Mouse (Mus musculus) v-Abl transformed pro-B cells (cell line): ENCODE data around the gene Zmat5.
"Not testable (repeated sequence)": the region's sequence is repeated elsewhere in the genome, so short reads cannot be mapped to it uniquely, and the experiment has no call there.

Experiments
- in situ Hi-C, 2 experiments: fragments of 400-800 bp; cut with MboI; formaldehyde crosslinking; loops; one replicate each; pipeline ENCODE4 v1.15.1; 2025; ENCODE audit not compliant: unreplicated experiment in 2 of 2

Zmat5 gene

DNA sequence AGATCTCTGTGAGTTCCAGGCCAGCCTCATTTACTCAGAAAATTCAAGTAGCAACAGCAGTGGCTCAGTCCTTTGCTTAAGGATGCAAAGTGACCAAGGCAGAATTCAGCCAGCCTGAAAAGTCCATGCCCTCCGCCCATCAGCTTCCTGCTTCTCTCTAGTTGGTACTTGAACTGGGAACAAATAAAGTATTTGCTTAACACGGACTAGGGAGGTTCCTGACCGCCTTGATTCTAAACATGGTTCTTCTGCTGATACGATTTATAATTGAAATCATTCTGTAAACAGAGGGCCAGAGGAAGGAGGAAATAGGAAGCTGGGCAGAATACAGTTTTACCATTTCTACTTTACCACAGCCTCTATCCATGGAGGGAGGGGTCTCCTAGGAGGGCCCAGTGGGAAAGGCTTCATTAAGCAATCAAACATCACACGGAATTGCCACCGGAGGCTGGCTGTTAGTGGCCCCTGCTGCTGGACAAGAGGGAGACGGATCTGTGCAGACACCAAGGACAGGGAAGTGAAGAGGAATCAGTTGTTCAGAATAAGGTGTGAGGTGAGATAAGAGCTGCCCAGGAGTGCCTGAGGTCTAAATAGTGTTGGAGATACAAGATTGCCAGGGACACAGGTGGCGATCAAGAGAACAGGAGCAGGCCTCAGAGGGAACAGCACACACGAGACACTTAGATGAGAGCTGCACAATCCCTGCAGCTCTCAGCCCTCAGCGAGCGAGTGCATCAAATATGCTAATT is 15.7 kb upstream of the Zmat5 start:
- in situ Hi-C loops, result no loop called here

DNA sequence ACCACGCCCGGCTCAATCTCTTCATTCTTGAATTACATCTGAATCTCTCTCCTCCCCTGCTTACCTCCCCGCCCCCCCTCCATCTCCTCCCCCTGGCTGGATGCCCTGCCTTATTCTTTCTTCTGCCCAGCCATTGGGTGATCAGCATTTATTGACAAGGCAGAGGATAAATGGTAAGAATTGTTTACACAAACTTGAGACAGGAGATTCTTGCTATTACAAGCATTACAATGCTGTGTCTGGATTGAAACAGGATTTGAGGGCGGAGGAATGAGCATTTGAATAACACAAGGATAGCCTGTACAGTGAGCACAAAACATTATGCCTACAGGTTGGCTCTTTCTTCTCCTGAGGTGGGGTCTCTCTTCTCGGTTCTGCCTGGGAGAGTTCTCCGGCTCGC is 14.1 kb upstream of the Zmat5 start:
- in situ Hi-C loops, result no loop called here

DNA sequence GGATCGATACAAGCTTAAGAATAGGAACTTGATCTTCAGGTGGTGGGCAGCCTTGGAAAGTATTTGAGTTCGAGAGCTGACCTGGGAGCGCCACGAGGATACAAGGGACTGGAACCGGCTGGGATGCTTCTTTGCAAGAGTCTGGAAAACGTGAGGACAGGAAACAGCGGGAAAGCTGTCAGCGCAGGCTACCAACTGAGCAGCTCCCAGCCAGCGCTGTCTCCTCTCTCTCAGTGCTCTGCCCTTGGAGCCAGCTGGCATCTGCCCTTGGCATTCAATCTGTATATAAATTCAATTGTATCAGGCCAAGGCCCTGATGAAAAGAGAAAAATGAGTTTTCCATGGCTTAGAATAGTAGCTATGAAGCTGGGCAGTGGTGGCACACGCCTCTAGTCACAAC is 13.3 kb upstream of the Zmat5 start:
- in situ Hi-C loops, result no loop called here

DNA sequence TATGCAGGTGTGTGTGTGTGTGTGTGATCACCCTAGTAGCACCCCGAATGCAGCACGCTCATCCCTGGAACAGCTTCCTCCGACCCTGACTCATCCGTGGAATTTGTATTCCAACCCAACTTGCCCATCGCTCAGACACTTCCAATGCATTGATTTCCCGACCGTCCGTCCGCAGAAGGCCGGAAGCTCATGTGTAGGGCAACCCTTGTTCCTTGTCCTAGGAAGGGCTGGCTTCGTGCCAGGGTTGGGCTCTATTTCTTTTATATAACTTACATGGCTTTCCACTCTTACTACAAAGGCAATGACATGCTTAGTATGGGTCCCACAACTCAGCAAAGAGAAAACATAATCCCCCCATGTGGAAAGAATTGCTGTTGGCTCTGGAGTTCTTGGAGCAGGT is 12.3 kb upstream of the Zmat5 start:
- in situ Hi-C loops, result no loop called here

DNA sequence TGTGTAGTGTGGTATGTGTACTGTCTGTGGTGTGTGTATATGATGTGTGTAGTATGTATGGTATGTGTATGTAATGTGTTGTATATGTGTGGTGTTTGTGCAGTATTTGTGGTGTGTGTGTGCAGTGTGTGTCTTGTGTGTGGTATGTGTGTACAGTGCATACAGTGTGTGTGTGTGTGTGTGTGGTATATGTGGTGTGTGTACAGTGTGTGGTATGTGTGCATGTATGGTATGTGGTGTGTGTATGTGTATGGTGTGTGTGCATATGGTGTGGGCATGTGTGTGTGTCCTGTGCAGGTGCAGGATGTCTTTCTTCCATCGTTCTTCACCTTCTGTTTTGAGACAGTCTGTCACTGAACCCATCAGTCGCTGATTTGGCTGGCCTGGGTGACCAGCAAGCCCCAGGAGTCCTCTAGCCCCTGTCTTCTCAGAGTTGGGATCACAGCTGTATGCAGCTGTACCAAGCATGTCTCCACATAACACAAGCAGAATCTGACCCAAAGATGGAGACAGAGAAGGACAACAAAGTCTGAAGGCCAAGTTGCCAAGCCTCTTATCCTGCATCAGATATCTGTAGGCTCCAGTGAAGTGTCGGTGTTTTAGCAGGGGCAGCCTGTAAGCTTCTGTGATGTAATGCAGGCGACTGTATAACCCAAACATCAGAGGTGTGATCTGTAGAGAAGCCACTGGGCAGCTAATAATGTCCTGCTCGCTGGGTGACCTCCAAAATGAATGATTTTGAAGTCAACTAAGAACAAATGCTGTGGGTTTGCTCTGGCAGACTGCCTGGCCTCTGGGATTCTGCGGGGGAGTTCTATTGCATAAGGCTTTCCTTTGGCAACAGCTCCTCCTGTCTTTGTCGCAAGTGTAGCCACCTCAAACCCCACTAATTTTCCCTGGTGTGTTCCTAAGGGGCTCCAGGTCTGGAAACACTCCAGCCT is 7.2 kb upstream of the Zmat5 start:
- in situ Hi-C loops, result no loop called here

DNA sequence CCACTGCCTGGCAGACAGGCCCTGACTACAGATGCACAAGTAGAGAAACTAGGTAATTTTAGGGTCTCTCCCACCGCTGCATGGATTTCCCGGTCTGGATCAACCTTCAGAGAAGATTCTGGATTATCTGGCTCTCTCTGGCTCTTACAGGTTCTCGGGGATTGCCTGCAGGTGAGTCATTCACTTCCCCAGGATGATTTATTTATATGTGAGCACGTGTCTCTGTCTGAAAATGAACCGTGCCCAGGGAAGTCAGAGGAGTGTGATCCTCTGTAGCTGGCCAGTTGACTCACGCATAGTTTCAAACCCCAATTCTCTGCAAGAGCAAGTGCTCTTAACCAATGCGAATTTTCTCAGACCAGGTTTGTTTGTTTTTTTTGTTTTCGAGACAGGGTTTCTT is 3.8 kb upstream of the Zmat5 start:
- in situ Hi-C loops, result no loop called here

DNA sequence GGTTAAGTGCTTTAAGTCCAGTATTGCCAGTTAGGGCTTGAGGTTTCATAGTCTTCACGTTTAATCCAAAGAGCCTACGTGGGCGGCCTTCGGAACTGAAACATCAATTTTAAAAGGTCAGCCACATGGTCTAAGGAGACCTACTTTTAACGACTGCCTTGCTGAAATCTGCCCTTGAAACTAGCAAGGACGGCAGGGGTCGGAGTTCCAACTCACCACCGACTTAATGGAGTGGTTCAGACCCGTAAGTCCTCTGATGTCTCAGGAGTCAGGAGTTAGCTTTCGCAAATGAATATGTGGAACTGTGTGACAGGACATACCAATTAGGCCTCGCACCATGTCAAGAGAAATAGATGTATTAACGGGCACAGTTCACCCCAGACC is 798 bp upstream of the Zmat5 start:
- in situ Hi-C loops, result no loop called here

DNA sequence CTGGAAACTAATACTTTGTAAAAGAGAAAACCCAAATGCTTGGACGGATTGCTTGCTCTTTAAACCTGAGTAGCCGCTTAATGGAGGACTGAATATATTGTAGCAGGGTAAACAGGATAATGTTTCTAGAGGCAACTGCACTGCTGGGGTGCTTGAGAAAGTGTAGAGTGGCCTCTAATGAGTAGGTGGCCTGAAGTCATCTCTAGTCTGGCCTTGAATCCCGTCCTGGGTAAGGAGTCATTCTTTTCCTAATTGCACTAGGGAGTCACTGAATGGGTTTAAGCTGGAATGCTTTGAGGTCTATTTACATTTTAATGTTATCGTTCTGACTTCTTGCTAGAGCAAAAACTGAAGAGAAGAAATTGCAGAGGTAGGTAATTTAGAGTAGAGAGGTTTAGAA is 700 bp downstream of the Zmat5 start:
- in situ Hi-C loops, result no loop called here

DNA sequence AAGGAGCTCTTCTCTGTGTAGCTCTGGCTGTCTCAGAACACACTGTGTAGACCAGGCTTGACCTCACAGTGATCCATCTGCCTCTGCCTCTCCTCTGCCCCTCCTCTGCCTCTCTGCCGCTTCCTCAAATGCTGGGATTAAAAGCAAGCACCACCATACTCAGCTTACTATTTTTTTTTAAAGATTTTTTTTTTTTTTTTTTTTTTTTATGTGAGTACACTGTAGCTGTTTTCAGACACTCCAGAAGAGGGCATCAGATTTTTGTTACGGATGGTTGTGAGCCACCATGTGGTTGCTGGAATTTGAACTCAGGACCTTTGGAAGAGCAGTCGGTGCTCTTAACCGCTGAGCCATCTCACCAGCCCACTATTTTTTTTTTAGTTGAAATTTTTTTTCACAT is 5.7 kb downstream of the Zmat5 start:
- in situ Hi-C loops, result not testable (repeated sequence)

DNA sequence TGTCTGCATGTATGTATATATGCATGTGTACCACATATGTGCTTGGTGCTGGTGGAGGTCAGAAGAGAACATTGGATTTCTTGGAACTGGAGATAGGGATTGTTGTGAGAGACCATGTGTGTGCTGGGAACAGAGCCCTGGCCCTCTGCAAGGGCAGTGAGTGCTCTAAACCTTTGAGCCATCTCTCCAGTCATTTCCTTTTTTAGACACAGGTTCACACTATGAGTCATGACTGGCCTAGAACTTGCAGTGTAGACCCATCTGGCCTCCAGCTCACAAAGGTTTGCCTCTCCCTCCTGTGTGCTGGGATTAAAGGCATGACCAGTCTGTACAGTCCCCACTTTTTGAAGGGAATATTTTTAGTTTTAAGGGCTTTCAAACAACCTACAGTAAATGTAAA is 8.3 kb downstream of the Zmat5 start:
- in situ Hi-C loops, result no loop called here

DNA sequence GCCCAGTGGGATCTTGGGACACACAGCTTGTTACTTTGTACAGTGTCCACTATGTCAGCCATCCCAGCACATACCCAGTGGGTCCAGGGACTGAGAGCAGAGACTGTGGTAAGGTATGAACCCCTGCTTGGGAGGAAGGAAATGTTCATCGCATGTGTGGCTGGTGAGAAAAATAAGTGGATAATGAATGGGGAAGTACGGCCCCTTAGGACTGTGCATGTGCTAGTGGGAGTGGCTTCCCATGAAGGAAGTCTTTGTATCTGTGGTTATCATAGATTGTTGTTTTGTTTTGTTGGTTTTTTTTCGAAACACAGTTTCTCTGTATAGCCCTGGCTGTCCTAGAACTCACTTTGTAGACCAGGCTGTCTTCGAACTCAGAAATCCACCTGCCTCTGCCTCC is 10.2 kb downstream of the Zmat5 start:
- in situ Hi-C loops, result no loop called here

DNA sequence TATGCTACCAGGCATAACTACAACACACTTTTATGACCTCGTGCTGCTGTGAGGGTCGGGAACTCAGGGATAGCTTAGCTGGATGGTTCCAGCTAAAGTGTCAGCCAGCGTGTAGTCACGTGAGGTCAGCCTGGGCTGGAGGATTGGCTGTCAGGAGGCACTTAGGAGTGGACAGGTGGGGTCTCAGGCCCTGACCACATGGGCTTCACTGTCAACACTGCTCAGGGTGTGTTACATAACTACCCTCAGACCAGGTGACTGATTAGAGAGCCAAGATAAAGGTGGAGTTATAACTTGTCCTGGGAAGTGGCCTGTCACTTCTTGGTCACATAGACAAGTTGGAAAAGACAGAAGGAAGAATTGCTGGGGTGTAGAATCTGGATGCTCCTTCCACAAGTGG is 11.1 kb downstream of the Zmat5 start:
- in situ Hi-C loops, result no loop called here

DNA sequence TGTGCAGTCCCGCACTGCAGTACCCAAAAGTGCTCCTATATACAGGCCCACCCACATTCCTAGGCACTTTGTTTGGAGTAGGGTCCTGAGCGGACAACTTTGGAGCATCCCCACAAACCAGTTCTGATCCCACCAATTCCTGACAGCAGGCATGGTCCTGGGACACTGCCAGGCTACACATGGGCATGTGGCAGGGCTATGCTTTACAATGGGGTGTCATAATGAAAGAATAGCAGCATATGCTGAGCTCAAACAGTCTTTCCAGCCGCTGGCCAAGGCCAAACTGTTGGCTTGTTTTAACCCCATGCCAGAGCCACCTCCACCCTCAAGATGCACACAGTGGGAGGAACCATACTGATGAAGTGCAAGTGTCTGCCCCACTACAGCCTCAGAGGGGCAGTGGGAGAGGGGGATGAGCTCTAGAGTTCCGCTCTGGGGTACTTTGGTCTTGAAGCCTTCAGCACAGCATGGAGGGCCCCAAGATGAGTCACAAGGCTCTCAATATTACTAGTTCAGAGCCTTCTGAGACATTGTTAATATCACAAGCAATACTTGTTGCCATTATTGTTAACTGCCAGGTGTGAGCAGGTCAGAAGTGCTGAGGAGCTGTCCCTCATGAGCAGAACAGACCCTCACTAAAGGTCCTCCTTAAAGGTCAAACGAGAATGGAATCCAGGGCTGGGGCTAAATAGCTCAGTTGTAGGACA is 12.2 kb downstream of the Zmat5 start:
- in situ Hi-C loops, result no loop called here

DNA sequence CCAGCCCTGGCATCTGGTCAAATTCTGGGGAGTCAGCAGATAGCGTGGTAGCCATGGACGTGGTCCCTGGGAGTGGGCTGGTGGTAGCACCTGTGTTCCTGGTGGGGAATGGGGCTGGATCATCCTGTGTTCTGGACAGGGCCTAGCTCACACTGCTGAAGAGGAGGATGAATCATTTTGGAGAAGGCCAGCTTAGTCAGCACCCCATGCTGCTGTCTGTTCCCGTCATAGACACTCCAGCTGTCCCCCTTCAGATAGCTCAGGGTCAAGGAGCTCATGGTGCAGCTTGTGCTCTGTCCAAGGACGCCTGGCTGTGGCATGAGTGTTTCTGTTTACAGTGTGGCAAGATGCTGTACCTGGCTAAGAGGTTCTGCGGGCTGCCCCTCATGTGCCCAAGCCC is 14.1 kb downstream of the Zmat5 start:
- in situ Hi-C loops, result no loop called here

DNA sequence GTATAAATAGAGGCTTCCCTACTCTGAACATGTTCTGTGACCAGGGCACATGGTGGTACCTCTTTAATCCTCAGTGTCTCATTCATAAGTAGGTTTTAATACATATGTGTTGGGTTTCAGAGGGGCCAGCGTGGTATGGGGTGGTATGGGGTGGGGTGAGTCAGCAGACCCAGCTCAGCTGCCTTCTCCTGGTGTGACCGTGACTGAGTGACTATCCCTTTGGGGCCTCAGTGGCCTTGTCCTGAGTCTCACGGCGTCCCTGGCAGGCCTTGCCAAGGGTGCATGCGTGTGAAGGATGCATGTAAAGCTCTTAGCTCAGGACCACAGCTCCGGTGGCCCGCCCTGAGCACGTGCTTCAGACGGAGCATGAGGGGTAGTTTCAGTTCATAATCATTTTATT is 15.5 kb downstream of the Zmat5 start:
- in situ Hi-C loops, result no loop called here

DNA sequence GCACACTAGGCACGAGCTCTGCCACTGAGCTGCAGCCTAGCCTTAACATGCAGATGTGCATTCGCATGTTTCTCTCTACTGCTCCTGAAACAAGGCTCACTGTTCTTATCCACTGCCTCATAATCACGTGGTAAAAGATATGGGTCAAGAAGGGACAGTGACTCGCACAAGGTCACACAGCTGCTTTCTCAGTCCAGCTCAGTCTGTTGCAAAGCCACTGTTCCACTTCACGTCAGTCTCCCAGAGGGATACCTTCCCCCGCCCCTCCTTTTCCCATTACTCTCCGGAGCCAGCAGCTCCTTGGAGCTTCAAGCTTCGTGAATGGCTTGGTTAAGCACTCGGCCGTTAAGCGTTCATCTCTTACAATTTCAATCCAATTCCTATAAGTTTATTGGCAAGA is 15.9 kb downstream of the Zmat5 start:
- in situ Hi-C loops, result no loop called here

DNA sequence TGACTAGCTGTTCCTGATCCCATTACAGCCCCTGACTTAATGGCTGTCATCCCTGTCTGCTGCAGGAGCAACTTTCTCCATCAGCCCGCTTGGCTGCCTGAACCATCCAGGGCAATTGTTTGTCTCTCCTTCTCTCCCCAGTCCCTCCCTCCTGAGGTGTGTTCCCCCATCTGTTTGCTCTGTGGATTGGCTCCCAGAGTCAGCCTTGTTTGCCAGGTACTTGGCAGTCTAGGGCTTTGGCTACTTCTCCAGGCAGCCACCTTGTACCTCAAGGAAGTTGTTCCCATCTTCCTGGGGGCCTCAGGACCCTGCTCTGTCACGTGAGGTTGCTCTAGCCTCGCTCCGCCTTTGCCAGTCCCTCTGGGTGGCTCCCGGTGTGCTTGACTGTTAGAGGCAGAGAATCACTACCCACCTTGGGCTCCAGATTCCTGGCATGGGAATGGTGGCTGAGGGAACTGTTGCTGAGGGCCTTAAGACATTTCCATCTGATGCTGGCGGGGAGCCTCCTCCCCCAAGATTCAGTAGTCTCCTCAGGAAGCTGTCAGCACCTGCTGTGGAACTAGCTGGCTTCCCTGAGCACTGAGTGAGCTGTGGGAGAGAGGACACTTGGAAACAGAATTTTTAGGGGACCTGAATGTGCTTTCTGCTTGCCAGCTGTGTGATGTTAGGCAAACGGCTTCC is 16.6 kb downstream of the Zmat5 start:
- in situ Hi-C loops, result no loop called here

DNA sequence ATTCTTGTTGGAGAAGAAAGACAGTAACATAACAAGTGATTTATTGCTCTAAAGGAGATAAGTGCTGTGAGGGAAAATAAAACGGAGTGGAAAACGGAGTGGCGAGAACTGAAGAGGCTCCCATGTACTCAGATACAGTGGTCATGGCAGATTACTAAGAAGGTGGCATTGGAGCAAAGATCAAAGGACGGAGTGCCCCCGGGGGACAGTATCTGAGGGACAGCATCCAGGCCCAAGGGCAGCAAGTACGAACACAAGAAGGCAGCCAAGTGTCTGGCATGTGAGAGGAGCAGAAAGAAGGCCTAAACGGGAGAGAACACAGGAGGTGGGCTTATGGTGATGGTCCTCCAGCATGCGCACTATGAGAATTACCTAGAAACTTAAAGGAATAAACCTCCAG is 17.2 kb downstream of the Zmat5 start:
- in situ Hi-C loops, result no loop called here

DNA sequence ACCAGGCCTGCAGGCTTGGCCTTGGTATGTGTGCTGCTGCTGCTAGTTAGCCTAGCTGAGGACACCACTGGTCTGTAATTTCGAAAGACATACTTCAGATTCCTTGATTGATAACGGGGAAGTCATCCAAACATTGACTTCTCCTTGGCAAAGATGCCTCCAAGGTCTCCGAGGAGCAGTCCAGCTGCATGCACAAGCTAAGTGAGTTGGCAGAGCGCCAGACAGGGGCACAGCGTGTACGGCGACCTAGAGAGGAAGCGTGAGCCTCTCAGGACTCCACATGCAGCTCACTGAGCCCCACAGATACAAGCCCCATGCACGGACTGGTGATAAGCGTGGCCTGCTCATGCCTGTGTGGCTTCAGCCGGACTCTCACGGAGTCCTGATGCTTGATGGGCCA is 25.1 kb downstream of the Zmat5 start:
- in situ Hi-C loops, result no loop called here

DNA sequence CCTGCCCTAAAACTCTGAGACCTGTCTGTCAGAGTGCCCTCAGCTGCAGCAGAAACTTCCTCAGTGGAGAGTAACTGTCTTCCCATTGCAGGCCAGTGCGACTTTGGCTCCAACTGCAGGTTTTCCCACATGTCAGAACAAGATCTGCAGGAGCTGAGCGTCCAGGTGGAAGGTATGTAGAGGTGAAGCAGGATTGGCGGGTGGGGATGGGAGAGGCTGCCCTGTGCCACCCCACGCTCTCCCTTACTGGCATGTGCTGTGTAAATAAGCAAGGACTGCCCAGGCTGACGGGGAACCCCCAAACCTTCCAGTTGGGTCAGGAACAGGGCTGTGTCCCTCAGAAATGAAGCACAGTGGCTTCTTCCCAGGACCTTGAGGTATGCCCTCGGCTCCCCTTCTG is 25.6 kb downstream of the Zmat5 start:
- in situ Hi-C loops, result no loop called here

DNA sequence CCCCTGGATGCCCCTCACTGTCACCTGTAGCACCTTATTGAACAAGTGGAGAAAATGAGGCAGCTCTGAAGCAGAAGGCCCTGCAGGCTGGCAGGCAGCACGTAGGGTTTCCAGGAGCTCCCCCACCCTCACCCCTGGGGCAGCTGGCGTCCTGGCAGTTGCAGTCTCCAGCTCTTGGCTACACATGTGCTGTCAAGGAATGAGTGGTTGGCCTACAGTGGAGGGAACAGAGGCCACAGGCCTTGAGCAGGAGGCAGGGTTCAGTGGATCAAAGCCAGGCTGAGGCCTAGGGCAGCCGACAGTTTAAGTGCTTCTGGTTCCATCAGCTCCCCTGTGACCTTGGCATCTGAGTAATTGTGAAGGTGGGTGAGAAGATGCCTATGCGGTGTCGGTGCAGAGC is 26.4 kb downstream of the Zmat5 start:
- in situ Hi-C loops, result no loop called here
